Mouse (Mus musculus) gastrocnemius, adult 18-20 months (tissue): ENCODE measurements around the gene Lgi4. TPM values are rescaled to one million over a fixed set of nuclear protein-coding genes. Genes with fewer than 3 reads are reported as not detected.
A peak's percentile ranks its signal among the peaks of the same experiment; 100 is the strongest.

ENCODE experiments used
- DNase-seq: peaks from one replicate; pipeline ENCODE4 v3.0.0; 2021; ENCODE audit warnings: low spot score
- microRNA-seq: library from miRNA; unstranded; fragments of <30 nt; microRNA quantifications from one replicate; pipeline ENCODE4 v1.2.0, GENCODE M21; 2021
- total RNA-seq, 2 experiments: library from RNA; stranded (reverse); gene quantifications; 2 replicates each; pipeline ENCODE4 v1.2.3; 2021

The Lgi4 gene
- total RNA-seq, 2 experiments from 2014 or later = 1.7 to 3.5 TPM

GRCm38 (mm10) chr7:31105061-31105768 lies 46.1 kb downstream of the Lgi4 start:
- peak; percentile 72 for DNase-seq

GRCm38 (mm10) chr7:31106166-31106565 lies 47.0 kb downstream of the Lgi4 start:
- DNase-seq = no peak

- DNase-seq = no peak
These were observed 48.6 kb downstream of the Lgi4 start for GRCm38 (mm10) chr7:31107781-31108180.

- peak; percentile 38 for DNase-seq
These were observed 49.9 kb downstream of the Lgi4 start for GRCm38 (mm10) chr7:31109091-31109490.

GRCm38 (mm10) chr7:31109796-31110195 lies 50.7 kb downstream of the Lgi4 start:
- DNase-seq = no peak

- DNase-seq = no peak
These were observed 51.8 kb downstream of the Lgi4 start for GRCm38 (mm10) chr7:31110861-31111385.

- no peak for DNase-seq
These were observed 52.9 kb downstream of the Lgi4 start for GRCm38 (mm10) chr7:31112036-31112435.

- DNase-seq = no peak
These were observed 54.7 kb downstream of the Lgi4 start for GRCm38 (mm10) chr7:31113800-31114199.

- DNase-seq = no peak
These were observed 55.5 kb downstream of the Lgi4 start for GRCm38 (mm10) chr7:31114646-31115045.

GRCm38 (mm10) chr7:31115182-31115581 lies 56.0 kb downstream of the Lgi4 start, which contains the start of gene Hpn:
Hpn (minus strand) TSS chr7:31115290.
- no peak for DNase-seq

GRCm38 (mm10) chr7:31115587-31116043 lies 56.5 kb downstream of the Lgi4 start:
- peak; percentile 80 for DNase-seq

- DNase-seq = no peak
These were observed 57.6 kb downstream of the Lgi4 start for GRCm38 (mm10) chr7:31116721-31117145.

- no peak for DNase-seq
These were observed 58.3 kb downstream of the Lgi4 start for GRCm38 (mm10) chr7:31117465-31117864.

GRCm38 (mm10) chr7:31118486-31118885 lies 59.3 kb downstream of the Lgi4 start:
- DNase-seq = peak; percentile 88

- DNase-seq = no peak
These were observed 60.4 kb downstream of the Lgi4 start for GRCm38 (mm10) chr7:31119556-31119955.

Small RNA genes lying within 50 kb of the gene (microRNA-seq; reads per million reads assigned to microRNA genes)
- not detected for gene Mir7050

Other genes starting within 250 kb of the Lgi4 start
- gene Ffar2, start 235.6 kb upstream of the Lgi4 start, total RNA-seq = under 1 TPM; 0.50 to 0.90 TPM
- not detected for gene Ffar3, start 203.2 kb upstream of the Lgi4 start, total RNA-seq
- gene Ffar1, start 197.8 kb upstream of the Lgi4 start, total RNA-seq = not detected
- gene Cd22, start 179.0 kb upstream of the Lgi4 start, total RNA-seq = not detected
- under 1 TPM; 0.48 to 0.76 TPM for gene Mag, start 144.5 kb upstream of the Lgi4 start, total RNA-seq
- gene Hamp2, start 134.7 kb upstream of the Lgi4 start, total RNA-seq = not detected
- 1 to 10 TPM in 1 of 2 experiments, not detected in 1; 2.2 TPM for gene Hamp, start 115.3 kb upstream of the Lgi4 start, total RNA-seq
- gene Usf2, start 102.5 kb upstream of the Lgi4 start, total RNA-seq = 10 to 100 TPM; 80.6 to 92.8 TPM
- gene Lsr, start 85.9 kb upstream of the Lgi4 start, total RNA-seq = under 1 TPM; 0.30 to 0.55 TPM
- not detected for gene Fam187b, start 85.6 kb upstream of the Lgi4 start, total RNA-seq
- gene Fxyd5, start 16.9 kb upstream of the Lgi4 start, total RNA-seq = 10 to 100 TPM in 1 of 2 experiments, 1 to 10 TPM in 1; 7.6 to 13.4 TPM
- gene Fxyd7, start 7.9 kb upstream of the Lgi4 start, total RNA-seq = 1 to 10 TPM in 1 of 2 experiments, under 1 TPM in 1; 0.94 to 1.2 TPM
- gene Fxyd1, start 2.1 kb upstream of the Lgi4 start, total RNA-seq = 1,000 to 10,000 TPM in 1 of 2 experiments, 100 to 1,000 TPM in 1; 983 to 1,012 TPM
- gene Fxyd3, start 17.4 kb downstream of the Lgi4 start, total RNA-seq = 1 to 10 TPM in 1 of 2 experiments, under 1 TPM in 1; 1.00 to 1.6 TPM
- gene Hpn, start 55.9 kb downstream of the Lgi4 start, total RNA-seq = 10 to 100 TPM; 15.0 to 20.7 TPM
- 100 to 1,000 TPM; 924 to 953 TPM for gene Scn1b, start 67.7 kb downstream of the Lgi4 start, total RNA-seq
- 10 to 100 TPM; 35.7 to 37.1 TPM for gene Gramd1a, start 96.6 kb downstream of the Lgi4 start, total RNA-seq
- not detected for gene Scgb2b2, start 231.2 kb downstream of the Lgi4 start, total RNA-seq
- gene Scgb1b2, start 232.5 kb downstream of the Lgi4 start, total RNA-seq = not detected